Mouse (Mus musculus): ENCODE measurements around the gene Cuedc1. TPM values are rescaled to one million over a fixed set of nuclear protein-coding genes. Genes with fewer than 3 reads are reported as not detected.

Gene Cuedc1
- polyA plus RNA-seq, 1 experiment from 2014 or later = 50.2 TPM

DNA sequence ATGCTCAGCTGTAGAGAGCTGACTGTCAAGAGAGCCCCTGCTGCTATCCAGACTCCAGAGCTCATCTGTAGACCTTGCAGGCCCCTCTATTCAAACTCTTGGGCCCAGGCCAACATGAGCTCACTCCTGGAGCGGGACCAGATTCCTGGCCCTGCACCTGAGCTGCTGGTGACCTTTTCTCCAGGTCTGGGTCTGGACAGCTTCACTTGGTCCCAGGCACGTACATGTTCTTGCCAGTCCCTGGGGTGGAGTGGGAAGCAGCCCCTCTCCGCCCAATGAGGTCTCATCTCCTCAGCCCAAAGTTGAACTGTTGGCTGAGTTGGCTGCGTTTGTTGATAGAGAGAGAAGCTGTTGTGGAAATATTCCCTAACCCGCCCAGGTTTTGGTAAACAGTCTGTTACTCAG lies 61.0 kb downstream of the Cuedc1 start:
- Histone ChIP-seq H3K9me3 (no peaks in the 10 kb centered on the region), H3K4me2 (replicated peaks) (no peak overlapping the region), H3K9ac (no peak overlapping the region), H3K27ac (no peak overlapping the region), H3K27me3 (replicated peaks) (peaks cover 4% of the 10 kb centered on the region; the same call in 1 of the 2 replicates), H3K36me3 (no peaks in the 10 kb centered on the region), H3K4me1 (peaks cover 73% of the 10 kb centered on the region), H3K4me3 (no peak overlapping the region)
- WGBS = 88% methylated on average over 5 of the region's 5 CpGs
- ATAC-seq (ENCODE audit: low FRiP score, low read depth) = no peak

DNA sequence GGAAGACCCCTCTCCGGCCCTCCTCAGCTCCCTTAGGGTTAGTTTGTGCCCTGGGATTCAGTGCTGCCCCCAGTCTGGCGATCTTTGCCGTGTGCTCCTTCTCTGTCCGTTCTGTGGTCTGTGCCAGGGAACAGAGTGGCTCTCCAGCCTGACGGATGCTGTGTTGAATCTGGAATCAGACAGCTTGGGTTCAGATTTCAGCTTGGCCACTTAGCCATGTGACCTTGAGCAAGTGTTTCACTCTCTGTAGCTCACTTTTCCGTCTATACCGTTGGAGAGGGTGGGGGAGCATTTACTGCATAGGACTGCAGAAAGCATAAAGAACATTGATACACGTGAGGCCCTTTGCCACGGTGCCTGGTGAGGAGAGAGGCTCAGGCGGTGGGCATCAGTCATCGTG lies 61.5 kb downstream of the Cuedc1 start:
- H3K9ac ChIP-seq = no peak overlapping the region
- no peak overlapping the region for H3K27ac ChIP-seq
- H3K36me3 ChIP-seq = no peaks in the 10 kb centered on the region
- no peak for ATAC-seq (ENCODE audit: low FRiP score, low read depth)
- 68% methylated on average over 11 of the region's 11 CpGs for WGBS
- no peak overlapping the region for H3K4me3 ChIP-seq
- H3K4me2 ChIP-seq (replicated peaks) = no peak overlapping the region
- H3K27me3 ChIP-seq (replicated peaks) = peaks cover 4% of the 10 kb centered on the region; the same call in 1 of the 2 replicates
- no peaks in the 10 kb centered on the region for H3K9me3 ChIP-seq
- peaks cover 69% of the 10 kb centered on the region for H3K4me1 ChIP-seq

DNA sequence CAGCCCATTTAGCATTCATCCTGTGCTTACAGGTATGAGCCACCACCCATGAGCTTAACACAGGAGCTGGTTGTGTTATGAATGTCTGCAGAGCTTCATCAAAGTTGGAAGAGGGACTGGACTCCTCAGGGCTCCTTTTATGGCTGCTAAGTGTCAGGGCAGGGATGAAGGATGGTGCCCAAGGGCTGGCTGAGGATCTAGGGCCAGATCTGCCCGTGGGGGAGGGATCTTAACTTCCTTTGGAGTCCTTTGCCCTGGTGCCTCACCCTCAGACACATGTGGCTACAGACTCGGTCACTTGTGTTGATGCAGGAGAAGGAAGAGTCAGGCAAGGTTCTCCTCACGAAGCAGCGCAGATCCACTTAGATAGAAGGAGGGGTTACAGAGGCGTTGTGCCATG lies 62.5 kb downstream of the Cuedc1 start:
- ATAC-seq (ENCODE audit: low FRiP score, low read depth) = no peak
- no peaks in the 10 kb centered on the region for H3K36me3 ChIP-seq
- H3K27me3 ChIP-seq (replicated peaks) = peaks cover 4% of the 10 kb centered on the region; the same call in 1 of the 2 replicates
- peak overlapping the region; percentile 72 for H3K4me2 ChIP-seq (replicated peaks)
- H3K27ac ChIP-seq = peak overlapping the region; percentile 90; the same call in 1 of the 2 replicates
- H3K4me3 ChIP-seq = no peak overlapping the region
- H3K9ac ChIP-seq = no peak overlapping the region
- WGBS = 20% methylated on average over 5 of the region's 5 CpGs
- no peaks in the 10 kb centered on the region for H3K9me3 ChIP-seq
- H3K4me1 ChIP-seq = peaks cover 70% of the 10 kb centered on the region

DNA sequence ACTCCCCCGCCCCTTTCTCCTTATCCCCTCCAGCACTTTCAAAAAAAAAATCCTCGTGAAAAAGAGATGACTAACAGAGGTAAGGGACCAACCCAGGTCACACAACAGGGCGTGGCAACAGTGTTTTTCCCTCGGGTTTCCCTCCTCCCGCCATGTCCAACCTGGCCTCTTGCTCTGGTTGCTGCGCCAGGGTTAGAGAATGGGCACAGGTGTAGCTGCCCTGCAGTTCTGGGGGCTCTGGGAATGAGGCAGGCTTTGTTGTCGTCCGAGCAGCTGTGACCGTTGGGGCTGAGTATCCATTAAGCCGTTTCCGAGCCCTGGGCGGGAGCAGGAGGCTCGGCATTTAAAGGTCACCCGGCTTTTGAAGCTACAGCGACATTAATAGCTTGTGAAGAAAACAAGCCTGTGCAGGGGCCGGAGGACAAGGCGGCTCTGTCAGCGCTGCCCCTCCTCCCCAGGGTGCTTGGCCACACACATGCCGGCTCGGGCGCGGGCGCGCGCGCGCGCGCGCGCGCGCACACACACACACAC lies 63.3 kb downstream of the Cuedc1 start:
- peak; percentile 69 for ATAC-seq (ENCODE audit: low FRiP score, low read depth)
- Histone ChIP-seq H3K9me3 (no peaks in the 10 kb centered on the region), H3K4me1 (peaks cover 69% of the 10 kb centered on the region), H3K27me3 (replicated peaks) (peaks cover 4% of the 10 kb centered on the region; the same call in 1 of the 2 replicates), H3K4me3 (peak overlapping the region; percentile 32), H3K27ac (peak overlapping the region; percentile 90), H3K4me2 (replicated peaks) (peak overlapping the region; percentile 72), H3K9ac (peak overlapping the region; percentile 56), H3K36me3 (no peaks in the 10 kb centered on the region)
- WGBS = 0% methylated on average over 20 of the region's 33 CpGs

DNA sequence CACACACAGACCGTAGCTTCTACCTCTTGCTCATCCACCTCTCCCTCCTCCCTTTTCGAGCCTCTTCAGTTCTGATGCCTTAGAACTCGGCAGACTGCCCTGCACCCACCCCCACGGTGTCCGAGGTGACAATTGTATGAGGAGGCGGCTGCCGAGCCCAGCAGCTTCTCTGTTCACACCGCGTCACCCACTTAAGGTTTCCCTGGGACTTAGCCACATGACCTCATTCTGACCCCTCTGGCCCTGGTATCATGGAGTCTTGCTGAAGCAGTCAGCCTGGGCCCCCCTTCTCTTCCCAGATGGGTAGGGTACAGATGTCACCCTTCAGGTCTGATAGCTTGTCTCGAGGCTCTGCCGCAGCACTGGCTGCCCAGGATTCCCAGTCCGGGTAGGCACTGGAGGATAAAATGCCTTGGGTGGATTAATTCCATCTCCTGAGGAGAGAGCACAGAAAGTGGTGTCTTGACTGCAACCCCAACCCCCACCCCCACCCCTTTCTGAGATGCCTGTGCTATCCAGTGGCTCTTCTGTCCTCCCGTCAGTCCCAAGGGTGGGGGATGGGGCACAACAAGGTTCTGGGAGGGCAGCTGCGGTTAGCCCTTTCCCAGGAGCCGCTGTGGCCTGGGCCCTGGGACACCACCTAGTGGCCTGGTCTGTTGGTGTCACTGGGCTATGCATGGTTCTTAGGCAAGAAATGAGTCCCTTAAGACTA lies 63.9 kb downstream of the Cuedc1 start:
- WGBS = 1% methylated on average over 15 of the region's 15 CpGs
- peak overlapping the region; percentile 32 for H3K4me3 ChIP-seq
- no peaks in the 10 kb centered on the region for H3K36me3 ChIP-seq
- H3K4me1 ChIP-seq = peaks cover 69% of the 10 kb centered on the region
- peak; percentile 74 for ATAC-seq (ENCODE audit: low FRiP score, low read depth)
- peaks cover 4% of the 10 kb centered on the region; the same call in 1 of the 2 replicates for H3K27me3 ChIP-seq (replicated peaks)
- peak overlapping the region; percentile 72 for H3K4me2 ChIP-seq (replicated peaks)
- peak overlapping the region; percentile 56 for H3K9ac ChIP-seq
- peak overlapping the region; percentile 90 for H3K27ac ChIP-seq
- no peaks in the 10 kb centered on the region for H3K9me3 ChIP-seq

DNA sequence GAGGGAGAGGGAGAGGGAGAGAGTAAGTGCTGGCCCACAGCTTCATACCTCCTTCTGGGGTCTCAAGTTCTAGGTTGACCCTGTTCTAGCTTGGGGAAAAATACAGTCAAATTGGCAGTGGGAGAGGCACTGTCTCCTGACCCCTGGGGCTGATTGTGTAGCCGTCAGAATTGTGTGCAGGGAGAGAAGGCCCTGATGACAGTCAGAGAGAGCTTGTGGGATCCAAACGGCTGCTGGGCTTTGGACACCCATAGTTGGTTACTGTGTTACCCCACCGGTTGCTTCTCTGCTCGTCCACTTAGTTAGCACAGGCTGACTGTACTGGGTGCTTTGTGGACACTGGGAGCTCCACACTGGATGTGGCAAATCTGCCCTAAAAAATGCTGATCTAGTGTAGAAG lies 64.9 kb downstream of the Cuedc1 start:
- Histone ChIP-seq H3K4me3 (no peak overlapping the region), H3K4me2 (replicated peaks) (no peak overlapping the region), H3K27ac (no peak overlapping the region), H3K9ac (no peak overlapping the region), H3K4me1 (peaks cover 68% of the 10 kb centered on the region), H3K9me3 (no peaks in the 10 kb centered on the region), H3K27me3 (replicated peaks) (peaks cover 4% of the 10 kb centered on the region; the same call in 1 of the 2 replicates), H3K36me3 (no peaks in the 10 kb centered on the region)
- ATAC-seq (ENCODE audit: low FRiP score, low read depth) = no peak
- 57% methylated on average over 4 of the region's 4 CpGs for WGBS

DNA sequence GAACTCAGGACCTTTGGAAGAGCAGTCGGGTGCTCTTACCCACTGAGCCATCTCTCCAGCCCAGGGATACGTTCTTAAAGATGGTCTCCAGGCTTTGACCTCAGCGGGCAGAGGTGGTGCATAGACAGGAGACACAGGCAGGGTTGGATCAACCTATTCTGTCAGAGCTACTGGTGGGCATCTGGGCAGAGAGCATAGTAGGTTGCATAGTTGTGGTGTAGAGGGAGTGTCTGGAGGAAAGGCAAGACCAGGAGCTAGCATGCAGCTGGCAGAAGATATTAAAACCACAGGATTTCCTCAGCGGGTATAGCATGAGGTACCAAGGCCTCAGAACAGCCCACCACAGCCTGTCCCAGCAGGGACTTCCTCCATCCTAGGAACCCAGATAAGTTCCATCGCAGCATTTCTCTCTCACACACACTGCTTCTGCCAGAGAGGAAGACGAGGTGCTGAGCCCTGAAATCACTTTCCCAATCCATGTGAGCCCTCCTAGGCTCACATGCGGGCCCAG lies 66.4 kb downstream of the Cuedc1 start:
- Histone ChIP-seq H3K27me3 (replicated peaks) (peaks cover 4% of the 10 kb centered on the region), H3K4me1 (peaks cover 75% of the 10 kb centered on the region), H3K27ac (no peak overlapping the region), H3K36me3 (no peaks in the 10 kb centered on the region), H3K4me2 (replicated peaks) (no peak overlapping the region), H3K9ac (no peak overlapping the region), H3K9me3 (no peaks in the 10 kb centered on the region), H3K4me3 (no peak overlapping the region)
- no peak for ATAC-seq (ENCODE audit: low FRiP score, low read depth)
- 86% methylated on average over 7 of the region's 7 CpGs for WGBS

DNA sequence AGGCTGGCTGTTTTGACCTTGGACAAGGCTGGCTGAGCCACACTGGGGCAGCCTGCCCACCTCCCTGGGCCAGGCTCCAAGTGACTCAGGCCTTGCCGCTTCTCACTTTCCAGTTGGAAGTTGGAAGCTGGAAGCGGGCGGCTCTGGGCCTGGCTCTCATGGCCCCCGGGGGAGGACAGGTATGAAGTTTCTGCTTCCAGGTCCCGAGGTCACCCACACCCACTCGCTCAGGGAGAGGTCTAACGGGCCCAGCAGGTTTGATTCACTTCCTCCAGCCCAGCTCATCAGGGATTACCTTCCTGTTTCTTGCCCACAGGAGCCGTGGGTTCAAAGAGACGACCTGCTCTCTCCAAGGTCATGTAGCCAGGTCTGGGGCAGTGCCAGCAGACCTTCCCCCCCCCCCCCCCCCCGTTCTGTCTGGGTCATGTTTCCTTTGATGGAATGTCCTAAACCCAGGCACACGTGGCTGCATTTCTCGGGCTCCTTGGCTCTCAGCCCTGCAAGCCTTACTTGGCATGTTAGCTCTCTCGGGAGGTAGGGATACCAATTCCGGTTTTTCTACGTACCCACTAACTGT lies 67.0 kb downstream of the Cuedc1 start:
- H3K27me3 ChIP-seq (replicated peaks) = peaks cover 9% of the 10 kb centered on the region
- no peak overlapping the region for H3K4me3 ChIP-seq
- H3K9ac ChIP-seq = no peak overlapping the region
- H3K4me1 ChIP-seq = peaks cover 75% of the 10 kb centered on the region
- no peak overlapping the region for H3K27ac ChIP-seq
- ATAC-seq (ENCODE audit: low FRiP score, low read depth) = no peak
- WGBS = 58% methylated on average over 15 of the region's 15 CpGs
- H3K36me3 ChIP-seq = peaks cover 5% of the 10 kb centered on the region; the same call in 1 of the 2 replicates
- H3K4me2 ChIP-seq (replicated peaks) = no peak overlapping the region
- no peaks in the 10 kb centered on the region for H3K9me3 ChIP-seq

DNA sequence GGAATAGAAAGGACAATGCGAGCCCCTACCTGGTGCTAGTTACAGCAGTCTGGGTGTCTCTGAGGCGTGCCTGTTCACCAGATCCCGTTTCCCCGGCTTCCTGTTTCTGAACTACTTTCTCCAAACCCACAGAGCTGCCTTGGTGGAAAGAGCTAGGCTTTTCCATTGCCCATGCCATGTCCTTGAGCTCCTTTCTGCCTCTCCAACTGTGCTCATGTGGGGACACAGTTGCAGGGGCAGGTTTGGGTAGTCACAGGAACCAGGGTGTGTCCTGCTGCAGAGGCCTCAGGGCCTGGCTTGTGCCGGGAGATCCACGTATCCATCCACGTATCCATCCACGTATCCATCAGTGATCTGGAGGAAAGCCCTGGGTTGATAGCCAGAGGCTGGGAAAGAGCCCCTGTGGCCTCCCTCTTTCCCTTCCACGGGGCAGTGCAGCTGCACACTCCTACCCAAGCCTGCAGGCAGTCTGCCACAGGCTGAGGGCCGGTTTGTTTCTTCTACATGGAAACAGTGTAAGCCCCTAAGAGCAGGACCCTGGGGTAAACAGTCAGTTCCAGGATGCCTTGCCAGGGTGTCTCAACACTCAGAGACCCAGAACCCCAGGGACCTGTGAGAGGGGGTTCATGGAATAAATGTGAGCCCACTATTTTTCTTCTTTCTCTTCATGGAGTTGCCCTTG lies 68.0 kb downstream of the Cuedc1 start:
- Histone ChIP-seq H3K27ac (no peak overlapping the region), H3K9ac (no peak overlapping the region), H3K27me3 (replicated peaks) (peaks cover 11% of the 10 kb centered on the region), H3K4me2 (replicated peaks) (no peak overlapping the region), H3K36me3 (peaks cover 6% of the 10 kb centered on the region; the same call in 1 of the 2 replicates), H3K9me3 (no peaks in the 10 kb centered on the region), H3K4me3 (no peak overlapping the region), H3K4me1 (peaks cover 68% of the 10 kb centered on the region)
- 76% methylated on average over 10 of the region's 10 CpGs for WGBS
- no peak for ATAC-seq (ENCODE audit: low FRiP score, low read depth)

DNA sequence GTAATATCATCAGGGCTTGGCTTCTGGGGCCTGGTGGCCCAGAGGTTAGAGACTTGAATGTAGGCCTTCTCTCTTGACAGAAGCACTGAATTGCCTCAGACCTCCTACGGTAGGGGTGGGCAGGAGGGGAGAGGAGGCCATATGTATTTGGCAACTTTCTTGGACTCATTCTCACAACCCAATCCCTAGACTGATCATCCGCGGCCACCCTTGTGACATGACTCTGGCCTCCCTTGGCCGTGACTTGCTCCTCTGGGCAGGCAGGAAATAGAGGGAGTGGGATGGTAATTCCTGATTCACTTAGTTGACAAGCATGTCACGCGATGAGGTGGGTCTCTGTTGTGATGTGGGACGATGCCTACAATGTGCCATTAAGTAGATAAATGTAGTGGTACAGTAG lies 68.6 kb downstream of the Cuedc1 start:
- no peak overlapping the region for H3K9ac ChIP-seq
- peaks cover 6% of the 10 kb centered on the region; the same call in 1 of the 2 replicates for H3K36me3 ChIP-seq
- WGBS = 91% methylated on average over 7 of the region's 7 CpGs
- peaks cover 11% of the 10 kb centered on the region for H3K27me3 ChIP-seq (replicated peaks)
- no peak overlapping the region for H3K4me2 ChIP-seq (replicated peaks)
- H3K9me3 ChIP-seq = no peaks in the 10 kb centered on the region
- H3K4me1 ChIP-seq = peaks cover 62% of the 10 kb centered on the region
- no peak overlapping the region for H3K4me3 ChIP-seq
- H3K27ac ChIP-seq = no peak overlapping the region
- no peak for ATAC-seq (ENCODE audit: low FRiP score, low read depth)

DNA sequence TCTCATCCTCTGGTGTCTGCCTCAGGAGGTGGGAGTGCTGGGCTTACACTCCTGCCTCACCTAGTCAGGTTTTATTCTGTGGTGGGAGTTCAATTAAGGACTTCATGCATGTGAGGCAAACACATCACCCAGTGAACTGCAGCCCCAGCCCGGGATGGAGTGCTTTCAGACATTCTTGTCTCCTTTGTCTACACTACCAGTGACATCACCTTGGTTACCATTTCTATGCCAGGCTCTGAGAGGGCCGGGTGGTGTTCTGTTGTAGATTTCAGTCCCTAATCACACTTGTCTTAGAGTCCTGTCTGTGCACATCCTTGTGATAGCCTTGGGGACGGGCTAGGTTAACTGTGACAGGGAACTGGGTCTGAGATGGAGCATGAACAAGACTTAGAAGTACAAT lies 70.8 kb downstream of the Cuedc1 start:
- Histone ChIP-seq H3K4me3 (no peak overlapping the region), H3K9me3 (no peaks in the 10 kb centered on the region), H3K36me3 (peaks cover 6% of the 10 kb centered on the region; the same call in 1 of the 2 replicates), H3K4me2 (replicated peaks) (no peak overlapping the region), H3K4me1 (peaks cover 64% of the 10 kb centered on the region), H3K27ac (no peak overlapping the region), H3K27me3 (replicated peaks) (peaks cover 7% of the 10 kb centered on the region), H3K9ac (no peak overlapping the region)
- 22% methylated on average over 3 of the region's 3 CpGs for WGBS
- no peak for ATAC-seq (ENCODE audit: low FRiP score, low read depth)

DNA sequence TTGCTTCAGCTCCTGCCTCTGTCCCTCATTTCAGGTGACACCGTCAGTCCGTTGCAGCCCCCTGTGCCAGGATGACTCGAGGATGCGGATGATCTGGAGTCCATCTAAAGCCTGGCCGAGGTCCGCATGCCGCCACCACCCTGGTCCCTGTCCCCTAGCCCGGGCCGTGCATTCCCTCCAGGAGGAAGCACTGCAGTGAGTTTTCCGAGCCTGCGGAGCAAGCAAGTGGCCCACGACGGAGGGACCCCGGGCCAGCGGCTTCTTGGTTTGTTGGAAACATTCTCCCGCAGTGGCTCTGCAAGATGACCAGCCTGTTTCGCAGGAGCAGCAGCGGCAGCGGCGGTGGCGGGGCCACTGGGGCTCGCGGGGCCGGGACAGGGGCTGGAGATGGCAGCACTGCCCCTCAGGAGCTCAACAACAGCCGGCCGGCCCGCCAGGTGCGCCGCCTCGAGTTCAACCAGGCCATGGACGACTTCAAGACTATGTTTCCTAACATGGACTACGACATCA lies 71.7 kb downstream of the Cuedc1 start:
- H3K4me2 ChIP-seq (replicated peaks) = peak overlapping the region; percentile 34; the same call in 1 of the 2 replicates
- 21% methylated on average over 32 of the region's 32 CpGs for WGBS
- peaks cover 65% of the 10 kb centered on the region for H3K4me1 ChIP-seq
- H3K36me3 ChIP-seq = peaks cover 6% of the 10 kb centered on the region; the same call in 1 of the 2 replicates
- no peak overlapping the region for H3K4me3 ChIP-seq
- H3K27ac ChIP-seq = no peak overlapping the region
- peak overlapping the region; percentile 40; the same call in 1 of the 2 replicates for H3K9ac ChIP-seq
- no peak for ATAC-seq (ENCODE audit: low FRiP score, low read depth)
- no peaks in the 10 kb centered on the region for H3K9me3 ChIP-seq
- H3K27me3 ChIP-seq (replicated peaks) = peaks cover 7% of the 10 kb centered on the region
